Mouse (Mus musculus) sigmoid colon, adult 10 weeks (tissue): Measurements from ENCODE around the gene BC030499. TPM values are rescaled to one million over a fixed set of nuclear protein-coding genes. Genes with fewer than 3 reads are reported as not detected.

Source experiments
- polyA plus RNA-seq: library from polyadenylated mRNA; stranded (reverse); fragments of 350-450 nt; fragmentation: Illumina TruSeq; extraction: RNeasy Lipid Tissue Mini Kit (QIAGEN cat#74804); gene quantifications from one replicate; pipeline ENCODE4 v1.2.3, GENCODE M21; 2014; ENCODE audit warnings: low read depth, low replicate concordance

BC030499 gene
- 2.0 TPM for polyA plus RNA-seq

GRCm38 (mm10) chr11:78290654-78291053, at the start of gene BC030499:
Gene BC030499 (plus strand): TSS chr11:78290841.

DNA sequence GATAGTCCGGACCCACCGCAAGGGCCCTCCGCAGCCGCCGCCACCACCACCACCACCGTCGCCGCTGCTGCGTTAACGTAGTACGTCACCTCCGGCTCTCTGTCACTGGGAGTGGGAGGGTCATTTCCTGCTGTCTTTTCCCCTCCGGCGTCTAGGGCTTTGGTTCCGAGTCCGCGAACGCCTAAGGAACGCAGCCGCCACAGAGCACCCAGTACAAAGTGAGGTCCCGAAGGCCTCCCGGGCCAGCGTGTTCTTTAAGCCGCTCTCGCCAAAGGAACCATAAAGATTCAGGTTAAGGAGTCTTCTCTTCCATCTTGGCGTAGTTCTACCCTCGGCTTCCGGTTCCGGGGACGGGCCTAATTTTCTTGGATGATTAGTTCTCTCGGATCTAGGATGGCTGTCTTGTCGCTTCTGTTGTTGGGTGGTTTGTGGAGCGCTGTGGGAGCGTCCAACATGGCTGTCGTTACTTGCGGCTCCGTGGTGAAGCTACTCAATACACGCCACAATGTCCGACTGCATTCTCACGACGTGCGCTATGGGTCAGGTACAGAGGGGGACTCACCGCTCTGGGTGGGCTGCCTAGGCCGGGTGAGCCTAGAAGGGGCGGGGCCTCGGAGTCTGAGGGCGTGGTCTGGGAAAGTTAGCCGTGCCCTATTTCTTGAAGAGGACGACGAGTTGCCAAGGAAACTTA, 44.9 kb upstream of the BC030499 start, which contains the start of the genes Sdf2 and Supt6:
Gene Sdf2 (plus strand): TSS at position 120 of the 691 bp plus-strand sequence.
Gene Supt6 (minus strand): TSS at position 361 of the 691 bp plus-strand sequence.

GRCm38 (mm10) chr11:78261380-78262352, 29.0 kb upstream of the BC030499 start, which contains the start of gene 2610507B11Rik:
Gene 2610507B11Rik (plus strand): TSS chr11:78261752.

DNA sequence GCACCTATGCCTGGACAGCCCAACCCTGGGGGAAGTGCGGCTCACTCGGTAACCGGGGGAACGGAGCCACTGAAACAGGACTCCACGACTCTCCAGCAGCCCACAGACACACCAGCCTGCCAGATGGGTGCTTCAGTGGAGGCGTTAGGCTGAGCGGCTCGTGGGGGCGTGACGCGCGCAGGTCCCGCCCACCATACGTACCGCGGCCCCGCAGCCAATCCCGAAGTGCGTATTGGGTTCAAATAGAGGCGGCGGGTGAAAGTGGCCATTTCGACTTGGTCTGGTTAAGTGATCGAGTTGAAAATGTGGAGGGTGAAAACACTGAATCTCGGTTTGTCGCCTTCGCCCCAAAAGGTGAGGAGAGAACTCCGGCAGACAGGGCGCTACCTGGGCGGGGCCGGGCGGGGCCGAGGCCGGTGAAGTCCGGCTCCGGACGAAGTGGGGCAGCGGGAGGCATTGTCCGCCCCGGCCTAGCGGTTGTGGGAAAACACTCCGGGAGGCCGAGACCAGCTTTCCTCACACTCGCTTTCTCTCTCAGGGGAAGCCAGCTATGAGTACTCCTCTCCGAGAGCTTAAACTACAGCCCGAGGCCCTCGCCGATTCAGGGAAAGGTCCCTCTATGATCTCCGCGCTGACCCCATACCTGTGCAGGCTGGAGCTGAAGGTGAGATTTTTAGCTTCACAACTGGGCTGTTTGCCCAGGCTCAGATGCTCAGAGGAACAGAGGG, 10.9 kb downstream of the BC030499 start, which contains the start of gene Spag5:
Gene Spag5 (plus strand): TSS at position 173 of the 728 bp plus-strand sequence.

DNA sequence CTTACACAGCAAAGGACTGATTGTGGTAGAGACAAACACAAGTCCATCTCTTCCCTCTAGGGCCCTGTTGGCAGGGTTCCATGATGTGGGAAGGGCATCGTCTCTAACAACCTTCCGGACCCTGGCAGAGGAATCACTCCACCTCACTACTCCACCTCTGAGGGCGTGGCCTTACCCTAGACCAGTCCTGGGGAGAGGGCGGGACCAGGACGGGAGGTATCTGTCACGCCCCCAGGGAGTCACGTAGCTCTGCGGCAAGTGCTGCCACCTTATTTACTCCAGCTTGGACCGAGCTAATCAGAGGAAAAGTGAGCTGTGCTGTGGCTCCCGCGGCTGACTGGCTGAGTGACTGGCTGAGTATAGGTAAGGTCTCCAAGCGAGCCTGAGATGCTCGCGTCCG, 32.2 kb downstream of the BC030499 start, which contains the start of gene Aldoc:
Gene Aldoc (plus strand): TSS at position 109 of the 400 bp plus-strand sequence.

DNA sequence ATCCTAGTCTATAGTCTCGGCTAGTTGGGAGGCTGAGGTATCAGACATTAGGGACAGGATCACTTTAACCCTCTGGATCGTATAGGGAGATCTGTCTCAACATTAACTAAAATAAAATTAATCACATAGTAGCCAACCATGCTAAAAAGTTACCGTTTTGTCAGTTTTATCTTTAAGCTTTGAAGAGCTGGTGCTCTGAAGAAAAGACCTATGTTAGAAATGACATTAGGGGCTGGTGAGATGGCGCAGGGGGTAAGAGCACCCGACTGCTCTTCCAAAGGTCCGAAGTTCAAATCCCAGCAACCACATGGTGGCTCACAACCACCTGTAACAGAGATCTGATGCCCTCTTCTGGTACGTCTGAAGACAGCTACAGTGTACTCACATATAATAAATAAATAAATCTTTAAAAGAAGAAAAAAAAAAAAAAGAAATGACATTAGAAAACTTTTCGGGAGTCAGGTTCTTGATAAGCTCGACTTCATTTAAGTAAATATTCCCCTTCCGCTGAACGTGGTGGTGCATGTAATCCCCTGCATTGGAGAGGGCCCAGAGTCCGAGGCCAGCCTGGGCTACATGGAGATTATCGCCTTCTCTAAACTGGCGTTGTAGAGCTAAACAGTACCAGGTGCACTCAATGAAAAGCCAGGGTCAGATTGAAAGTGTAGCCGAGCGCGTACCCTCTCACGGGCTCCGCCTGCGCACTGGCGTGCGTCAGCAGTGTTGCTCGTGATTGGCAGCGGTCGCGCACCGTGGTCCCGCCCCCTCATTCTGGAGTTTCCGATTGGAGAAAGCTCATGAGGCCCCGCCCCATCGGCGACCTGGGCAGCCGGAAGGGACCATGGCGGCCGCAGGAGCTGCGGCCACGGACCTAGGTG, 37.2 kb downstream of the BC030499 start, which contains the start of gene Pigs:
Gene Pigs (plus strand): TSS at position 782 of the 878 bp plus-strand sequence.

GRCm38 (mm10) chr11:78343381-78344327, 53.0 kb downstream of the BC030499 start, which contains the start of gene Unc119:
Gene Unc119 (plus strand): TSS chr11:78343482.

Other genes starting within 250 kb of the BC030499 start
- 4.8 TPM for gene Eral1, start 210.5 kb upstream of the BC030499 start, polyA plus RNA-seq
- gene Fam222b, start 196.2 kb upstream of the BC030499 start, polyA plus RNA-seq: 4.8 TPM
- gene Traf4, start 125.3 kb upstream of the BC030499 start, polyA plus RNA-seq: 1.7 TPM
- gene Nek8, start 114.2 kb upstream of the BC030499 start, polyA plus RNA-seq: 5.9 TPM
- 14.3 TPM for gene Tlcd1, start 114.1 kb upstream of the BC030499 start, polyA plus RNA-seq
- gene Rpl23a, start 107.3 kb upstream of the BC030499 start, polyA plus RNA-seq: 813 TPM
- 2.9 TPM for gene Rab34, start 102.4 kb upstream of the BC030499 start, polyA plus RNA-seq
- gene Proca1, start 97.4 kb upstream of the BC030499 start, polyA plus RNA-seq: 2.4 TPM
- gene Sdf2, start 45.1 kb upstream of the BC030499 start, polyA plus RNA-seq: 31.9 TPM
- 14.0 TPM for gene Supt6, start 44.9 kb upstream of the BC030499 start, polyA plus RNA-seq
- 71.0 TPM for gene 2610507B11Rik, start 29.1 kb upstream of the BC030499 start, polyA plus RNA-seq
- gene Spag5, start 10.7 kb downstream of the BC030499 start, polyA plus RNA-seq: 3.8 TPM
- 9.2 TPM for gene Aldoc, start 32.1 kb downstream of the BC030499 start, polyA plus RNA-seq
- gene Pigs, start 37.6 kb downstream of the BC030499 start, polyA plus RNA-seq: 4.0 TPM
- gene Unc119, start 52.6 kb downstream of the BC030499 start, polyA plus RNA-seq: 5.4 TPM
- gene Foxn1, start 95.7 kb downstream of the BC030499 start, polyA plus RNA-seq: 0.16 TPM
- 17.2 TPM for gene Slc13a2, start 131.4 kb downstream of the BC030499 start, polyA plus RNA-seq
- gene Slc46a1, start 174.9 kb downstream of the BC030499 start, polyA plus RNA-seq: 2.1 TPM
- gene Sarm1, start 206.9 kb downstream of the BC030499 start, polyA plus RNA-seq: not detected
- gene Vtn, start 208.2 kb downstream of the BC030499 start, polyA plus RNA-seq: not detected
- gene Sebox, start 212.6 kb downstream of the BC030499 start, polyA plus RNA-seq: not detected
- gene Tmem199, start 221.3 kb downstream of the BC030499 start, polyA plus RNA-seq: 18.7 TPM
- 14.1 TPM for gene Poldip2, start 221.4 kb downstream of the BC030499 start, polyA plus RNA-seq
- 41.1 TPM for gene Tnfaip1, start 245.5 kb downstream of the BC030499 start, polyA plus RNA-seq
- 45.6 TPM for gene Ift20, start 245.5 kb downstream of the BC030499 start, polyA plus RNA-seq